Mouse (Mus musculus) kidney, adult 8-10 months (tissue): ENCODE measurements around the gene Syt2.
A peak's percentile ranks its signal among the peaks of the same experiment; 100 is the strongest.

Source experiments
- DNase-seq, 2 experiments: peaks; one replicate each; pipeline ENCODE4 v3.0.0; 2022

Syt2 gene

GRCm38 (mm10) chr1:134747236-134748174 is 101.0 kb downstream of the Syt2 start:
- peak in 1 of 2 experiments; percentile 41 for DNase-seq

- no peak for DNase-seq
Measured at GRCm38 (mm10) chr1:134749889-134750288, 103.4 kb downstream of the Syt2 start.

- DNase-seq: no peak
Measured at GRCm38 (mm10) chr1:134752447-134752846, 106.0 kb downstream of the Syt2 start.

GRCm38 (mm10) chr1:134753751-134754630 is 107.5 kb downstream of the Syt2 start:
- DNase-seq: no peak

GRCm38 (mm10) chr1:134754818-134755217 is 108.3 kb downstream of the Syt2 start:
- no peak for DNase-seq

GRCm38 (mm10) chr1:134755548-134756189 is 109.2 kb downstream of the Syt2 start:
- DNase-seq: no peak

GRCm38 (mm10) chr1:134756190-134756873 is 109.9 kb downstream of the Syt2 start:
- no peak for DNase-seq

- DNase-seq: no peak
Measured at GRCm38 (mm10) chr1:134757230-134757629, 110.8 kb downstream of the Syt2 start.

GRCm38 (mm10) chr1:134759133-134759532 is 112.7 kb downstream of the Syt2 start:
- DNase-seq: no peak

GRCm38 (mm10) chr1:134760642-134761041 is 114.2 kb downstream of the Syt2 start:
- no peak for DNase-seq

GRCm38 (mm10) chr1:134761534-134761933 is 115.1 kb downstream of the Syt2 start:
- no peak for DNase-seq

GRCm38 (mm10) chr1:134763250-134763649 is 116.8 kb downstream of the Syt2 start:
- no peak for DNase-seq

- DNase-seq: no peak
Measured at GRCm38 (mm10) chr1:134763776-134764438, 117.4 kb downstream of the Syt2 start.

- no peak for DNase-seq
Measured at GRCm38 (mm10) chr1:134764831-134765458, 118.5 kb downstream of the Syt2 start.

GRCm38 (mm10) chr1:134766448-134766847 is 120.0 kb downstream of the Syt2 start:
- no peak for DNase-seq

- no peak for DNase-seq
Measured at GRCm38 (mm10) chr1:134770312-134770711, 123.8 kb downstream of the Syt2 start.

- peak; percentile 30 to 67 for DNase-seq
Measured at GRCm38 (mm10) chr1:134771353-134771752, 124.9 kb downstream of the Syt2 start.

GRCm38 (mm10) chr1:134771999-134772398 is 125.5 kb downstream of the Syt2 start:
- DNase-seq: no peak

- no peak for DNase-seq
Measured at GRCm38 (mm10) chr1:134772821-134773220, 126.3 kb downstream of the Syt2 start.

- no peak for DNase-seq
Measured at GRCm38 (mm10) chr1:134773256-134773655, 126.8 kb downstream of the Syt2 start.

- no peak for DNase-seq
Measured at GRCm38 (mm10) chr1:134774247-134774646, 127.8 kb downstream of the Syt2 start.
